Mouse (Mus musculus): ENCODE measurements around the gene Nr1i2. TPM values are rescaled to one million over a fixed set of nuclear protein-coding genes. Genes with fewer than 3 reads are reported as not detected.
A peak's percentile ranks its signal among the peaks of the same experiment; 100 is the strongest.

Nr1i2 gene
- polyA plus RNA-seq, 1 experiment: 0.22 TPM

DNA sequence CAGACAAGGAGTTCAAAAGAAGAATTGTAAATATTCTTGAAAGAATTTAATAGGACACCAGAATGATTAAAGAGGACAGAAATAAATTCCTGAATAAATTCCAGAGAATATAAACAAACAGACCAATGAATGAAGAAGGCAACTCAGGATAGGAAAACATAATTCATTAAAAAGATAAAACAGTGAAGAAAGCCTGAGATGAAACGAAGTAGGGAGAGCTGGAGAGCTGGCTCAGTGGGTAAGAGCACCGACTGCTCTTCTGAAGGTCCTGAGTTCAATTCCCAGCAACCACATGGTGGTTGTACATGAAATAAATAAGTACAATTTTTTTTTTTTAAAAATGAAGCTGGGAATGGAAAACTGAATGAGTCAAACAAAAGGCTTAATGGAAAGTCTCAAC is 19.9 kb downstream of the Nr1i2 start:
- Histone ChIP-seq H3K27me3 (ENCODE audit: control insufficient read depth, insufficient read depth, low read length) (no peaks in the 10 kb centered on the region), H3K27ac (ENCODE audit: control insufficient read depth, insufficient read depth, low read depth, low read length) (no peak overlapping the region), H3K4me3 (ENCODE audit: control insufficient read depth, low read depth, low read length) (no peak overlapping the region), H3K36me3 (ENCODE audit: control insufficient read depth, insufficient read depth, low read length) (no peaks in the 10 kb centered on the region), H3K4me1 (ENCODE audit: control insufficient read depth, insufficient read depth, low read length) (no peaks in the 10 kb centered on the region)
- no peak for TF ChIP-seq POLR2A (IDR thresholded peaks at IDR 0.05; ENCODE audit: control insufficient read depth, low read depth, low read length)
- TF ChIP-seq CTCF (IDR thresholded peaks at IDR 0.05; ENCODE audit: control insufficient read depth, insufficient read depth, insufficient replicate concordance, low read depth, low read length): no peak

DNA sequence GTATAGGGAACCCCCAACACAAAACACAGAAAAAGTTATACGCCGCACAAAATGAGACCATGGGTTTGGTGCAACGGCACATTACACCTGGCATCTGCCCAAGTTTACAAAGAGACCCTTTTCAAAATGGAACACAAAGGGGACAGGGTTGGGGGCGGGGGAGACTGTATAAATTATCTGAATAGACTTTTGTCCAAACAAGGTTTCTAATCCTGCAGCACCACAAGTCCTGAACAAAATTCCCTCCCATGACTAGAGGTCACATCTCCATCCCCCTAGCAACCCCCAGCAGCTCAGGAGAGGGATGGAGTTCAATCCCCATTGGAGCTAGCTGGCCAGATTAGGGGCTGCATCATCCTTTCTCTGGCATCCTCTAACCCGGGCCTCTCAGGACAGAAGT is 22.1 kb downstream of the Nr1i2 start:
- H3K4me1 ChIP-seq (ENCODE audit: control insufficient read depth, insufficient read depth, low read length): no peaks in the 10 kb centered on the region; the same call in 1 of the 2 replicates
- H3K4me3 ChIP-seq (ENCODE audit: control insufficient read depth, low read depth, low read length): no peak overlapping the region
- no peaks in the 10 kb centered on the region for H3K36me3 ChIP-seq (ENCODE audit: control insufficient read depth, insufficient read depth, low read length)
- no peaks in the 10 kb centered on the region for H3K27me3 ChIP-seq (ENCODE audit: control insufficient read depth, insufficient read depth, low read length)
- H3K27ac ChIP-seq (ENCODE audit: control insufficient read depth, insufficient read depth, low read depth, low read length): no peak overlapping the region
- TF ChIP-seq CTCF (IDR thresholded peaks at IDR 0.05; ENCODE audit: control insufficient read depth, insufficient read depth, insufficient replicate concordance, low read depth, low read length) (no peak), POLR2A (IDR thresholded peaks at IDR 0.05; ENCODE audit: control insufficient read depth, low read depth, low read length) (no peak)

- no peaks in the 10 kb centered on the region for H3K27me3 ChIP-seq (ENCODE audit: control insufficient read depth, insufficient read depth, low read length)
- no peak overlapping the region for H3K27ac ChIP-seq (ENCODE audit: control insufficient read depth, insufficient read depth, low read depth, low read length)
- no peaks in the 10 kb centered on the region; the same call in 1 of the 2 replicates for H3K4me1 ChIP-seq (ENCODE audit: control insufficient read depth, insufficient read depth, low read length)
- H3K36me3 ChIP-seq (ENCODE audit: control insufficient read depth, insufficient read depth, low read length): no peaks in the 10 kb centered on the region
- no peak for TF ChIP-seq CTCF (IDR thresholded peaks at IDR 0.05; ENCODE audit: control insufficient read depth, insufficient read depth, insufficient replicate concordance, low read depth, low read length)
- TF ChIP-seq POLR2A (IDR thresholded peaks at IDR 0.05; ENCODE audit: control insufficient read depth, low read depth, low read length): no peak
- no peak overlapping the region for H3K4me3 ChIP-seq (ENCODE audit: control insufficient read depth, low read depth, low read length)
Observed at GRCm38 (mm10) chr16:38271601-38272000, 23.0 kb downstream of the Nr1i2 start.

GRCm38 (mm10) chr16:38255927-38256326 is 38.7 kb downstream of the Nr1i2 start:
- peaks cover 3% of the 10 kb centered on the region for H3K4me1 ChIP-seq (ENCODE audit: control insufficient read depth, insufficient read depth, low read length)
- no peaks in the 10 kb centered on the region for H3K27me3 ChIP-seq (ENCODE audit: control insufficient read depth, insufficient read depth, low read length)
- no peak for TF ChIP-seq POLR2A (IDR thresholded peaks at IDR 0.05; ENCODE audit: control insufficient read depth, low read depth, low read length)
- TF ChIP-seq CTCF (IDR thresholded peaks at IDR 0.05; ENCODE audit: control insufficient read depth, insufficient read depth, insufficient replicate concordance, low read depth, low read length): no peak
- H3K27ac ChIP-seq (ENCODE audit: control insufficient read depth, insufficient read depth, low read depth, low read length): no peak overlapping the region
- no peaks in the 10 kb centered on the region for H3K36me3 ChIP-seq (ENCODE audit: control insufficient read depth, insufficient read depth, low read length)
- no peak overlapping the region for H3K4me3 ChIP-seq (ENCODE audit: control insufficient read depth, low read depth, low read length)

GRCm38 (mm10) chr16:38255107-38255506 is 39.5 kb downstream of the Nr1i2 start:
- no peak for TF ChIP-seq CTCF (IDR thresholded peaks at IDR 0.05; ENCODE audit: control insufficient read depth, insufficient read depth, insufficient replicate concordance, low read depth, low read length)
- no peak for TF ChIP-seq POLR2A (IDR thresholded peaks at IDR 0.05; ENCODE audit: control insufficient read depth, low read depth, low read length)
- Histone ChIP-seq H3K27me3 (ENCODE audit: control insufficient read depth, insufficient read depth, low read length) (no peaks in the 10 kb centered on the region), H3K27ac (ENCODE audit: control insufficient read depth, insufficient read depth, low read depth, low read length) (no peak overlapping the region), H3K4me3 (ENCODE audit: control insufficient read depth, low read depth, low read length) (no peak overlapping the region), H3K36me3 (ENCODE audit: control insufficient read depth, insufficient read depth, low read length) (no peaks in the 10 kb centered on the region), H3K4me1 (ENCODE audit: control insufficient read depth, insufficient read depth, low read length) (peaks cover 3% of the 10 kb centered on the region)

DNA sequence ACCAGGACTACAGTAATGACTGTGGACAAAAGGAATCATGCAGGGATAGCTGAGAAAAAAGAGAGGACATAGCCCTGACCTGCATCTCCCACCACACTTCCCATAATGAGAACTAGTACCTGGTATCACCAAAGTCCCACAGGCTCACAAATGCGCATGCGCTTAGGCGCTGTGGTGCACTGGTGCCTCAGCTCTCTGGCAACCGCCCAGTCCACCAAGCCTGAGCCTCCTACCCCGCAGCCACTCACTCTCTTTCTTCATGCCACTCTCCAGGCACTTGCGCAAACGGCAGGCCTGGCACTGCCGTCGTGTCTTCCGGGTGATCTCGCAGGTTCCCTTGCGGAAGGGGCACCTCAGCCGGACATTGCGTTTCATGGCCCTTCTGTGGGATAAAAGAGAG is 40.6 kb downstream of the Nr1i2 start:
- Histone ChIP-seq H3K4me1 (ENCODE audit: control insufficient read depth, insufficient read depth, low read length) (peaks cover 3% of the 10 kb centered on the region), H3K27ac (ENCODE audit: control insufficient read depth, insufficient read depth, low read depth, low read length) (no peak overlapping the region), H3K36me3 (ENCODE audit: control insufficient read depth, insufficient read depth, low read length) (no peaks in the 10 kb centered on the region), H3K4me3 (ENCODE audit: control insufficient read depth, low read depth, low read length) (peak overlapping the region; percentile 61), H3K27me3 (ENCODE audit: control insufficient read depth, insufficient read depth, low read length) (no peaks in the 10 kb centered on the region)
- TF ChIP-seq CTCF (IDR thresholded peaks at IDR 0.05; ENCODE audit: control insufficient read depth, insufficient read depth, insufficient replicate concordance, low read depth, low read length) (no peak), POLR2A (IDR thresholded peaks at IDR 0.05; ENCODE audit: control insufficient read depth, low read depth, low read length) (no peak)

GRCm38 (mm10) chr16:38250467-38250866 is 44.2 kb downstream of the Nr1i2 start:
- TF ChIP-seq CTCF (IDR thresholded peaks at IDR 0.05; ENCODE audit: control insufficient read depth, insufficient read depth, insufficient replicate concordance, low read depth, low read length): no peak
- no peak for TF ChIP-seq POLR2A (IDR thresholded peaks at IDR 0.05; ENCODE audit: control insufficient read depth, low read depth, low read length)
- Histone ChIP-seq H3K27me3 (ENCODE audit: control insufficient read depth, insufficient read depth, low read length) (no peaks in the 10 kb centered on the region), H3K4me3 (ENCODE audit: control insufficient read depth, low read depth, low read length) (no peak overlapping the region), H3K27ac (ENCODE audit: control insufficient read depth, insufficient read depth, low read depth, low read length) (no peak overlapping the region), H3K36me3 (ENCODE audit: control insufficient read depth, insufficient read depth, low read length) (no peaks in the 10 kb centered on the region), H3K4me1 (ENCODE audit: control insufficient read depth, insufficient read depth, low read length) (peaks cover 3% of the 10 kb centered on the region)

All from testis, adult 2 months (tissue).